19 mouse cellular contexts compared by ENCODE assay signal in the genomic region with DNA sequence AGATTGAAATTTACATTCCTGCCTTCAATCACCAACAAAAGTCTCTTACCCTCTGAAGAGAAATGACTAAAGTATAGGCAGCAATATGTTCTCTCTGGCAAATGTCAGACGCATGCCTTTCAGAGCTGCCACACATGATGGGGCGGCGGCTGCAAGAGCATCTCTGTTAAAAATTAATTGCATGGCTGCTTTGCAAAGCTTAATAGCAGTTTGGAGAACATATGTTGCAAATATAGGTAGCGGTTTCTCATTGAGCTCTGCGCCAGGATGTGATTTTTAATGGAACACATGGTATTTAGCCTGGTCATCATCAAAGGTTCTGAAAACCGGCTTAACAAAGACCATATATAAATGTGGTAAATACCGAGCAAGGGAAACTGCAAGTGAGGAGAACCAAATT.
"Had no signal": no experiment of that assay in that cellular context is flagged by ENCODE, and none has a peak within 500 bp of the region (broad histone marks: within the 10 kb centered on the region; RNA-seq: fewer than 3 reads in every experiment).

No protein-coding gene starts in this region.

- ATAC-seq: liver, embryonic 12.5 days; midbrain, embryonic 13.5 days; midbrain, embryonic 16.5 days had no signal

- H3K27ac ChIP-seq: liver, embryonic 12.5 days; liver, embryonic 15.5 days; lung, embryonic 15.5 days; midbrain, embryonic 10.5 days; midbrain, embryonic 13.5 days; neural tube, embryonic 13.5 days had no signal

- H3K9me3 ChIP-seq: liver, embryonic 12.5 days; liver, embryonic 15.5 days; lung, embryonic 15.5 days; megakaryocyte, embryonic 14.5 days; midbrain, embryonic 10.5 days; midbrain, embryonic 13.5 days; neural tube, embryonic 13.5 days had no signal

- H3K36me3 ChIP-seq: liver, embryonic 12.5 days; liver, embryonic 15.5 days; lung, embryonic 15.5 days; midbrain, embryonic 10.5 days; midbrain, embryonic 13.5 days; neural tube, embryonic 13.5 days had no signal

- H3K4me1 ChIP-seq: liver, embryonic 12.5 days; liver, embryonic 15.5 days; lung, embryonic 15.5 days; megakaryocyte, embryonic 14.5 days; midbrain, embryonic 10.5 days; midbrain, embryonic 13.5 days had no signal

- H3K4me3 ChIP-seq: liver, embryonic 12.5 days; liver, embryonic 15.5 days; lung, embryonic 15.5 days; megakaryocyte, embryonic 14.5 days; midbrain, embryonic 10.5 days; midbrain, embryonic 13.5 days; myocyte; neural tube, embryonic 13.5 days had no signal

- DNase-seq: kidney, adult 9 months; kidney, postnatal 14 days; kidney, postnatal 4 days; liver; lung, adult 18-20 months; lung, postnatal 10 days; lung, postnatal 36 days; retina, postnatal 1 day; right cerebral cortex, postnatal 25 days; thymus, postnatal 25 days had no signal

- H3K9ac ChIP-seq: liver, embryonic 12.5 days; liver, embryonic 15.5 days; lung, embryonic 15.5 days; midbrain, embryonic 13.5 days; neural tube, embryonic 13.5 days had no signal

- H3K27me3 ChIP-seq: liver, embryonic 12.5 days; liver, embryonic 15.5 days; lung, embryonic 15.5 days; megakaryocyte, embryonic 14.5 days; midbrain, embryonic 13.5 days; neural tube, embryonic 13.5 days had no signal

- H3K4me2 ChIP-seq: liver, embryonic 12.5 days; liver, embryonic 15.5 days; lung, embryonic 15.5 days; midbrain, embryonic 13.5 days; neural tube, embryonic 13.5 days had no signal
